Mouse (Mus musculus): Measurements from ENCODE around the gene Calhm1. TPM values are rescaled to one million over a fixed set of nuclear protein-coding genes. Genes with fewer than 3 reads are reported as not detected.
A peak's percentile ranks its signal among the peaks of the same experiment; 100 is the strongest.

The Calhm1 gene
- polyA plus RNA-seq, 1 experiment, result not detected

- H3K27me3 ChIP-seq (ENCODE audit: control insufficient read depth, insufficient read depth, low read length), result no peaks in the 10 kb centered on the region
- H3K36me3 ChIP-seq (ENCODE audit: control insufficient read depth, insufficient read depth, low read length), result peaks cover 12% of the 10 kb centered on the region
- DNase-seq, result no peak
- H3K4me3 ChIP-seq (ENCODE audit: control insufficient read depth, insufficient read depth, low read length), result no peak overlapping the region
- no peak overlapping the region for H3K27ac ChIP-seq (ENCODE audit: control insufficient read depth, insufficient read depth, low read length)
- no peak for TF ChIP-seq CTCF (IDR thresholded peaks at IDR 0.05; ENCODE audit: borderline replicate concordance, control insufficient read depth, extremely low read depth, insufficient read depth, low read length, poor library complexity)
- no peak for TF ChIP-seq POLR2A (IDR thresholded peaks at IDR 0.05; ENCODE audit: control insufficient read depth, extremely low read depth, insufficient read depth, low read length, poor library complexity)
- WGBS, result 92% methylated on average over 17 of the region's 17 CpGs
- peaks cover 39% of the 10 kb centered on the region for H3K4me1 ChIP-seq (replicated peaks; ENCODE audit: control insufficient read depth, insufficient read depth, low read length)
These were observed 8.5 kb downstream of the Calhm1 start for GRCm38 (mm10) chr19:47135568-47135967.

- Histone ChIP-seq H3K27ac (ENCODE audit: control insufficient read depth, insufficient read depth, low read length) (no peak overlapping the region), H3K4me3 (ENCODE audit: control insufficient read depth, insufficient read depth, low read length) (no peak overlapping the region), H3K27me3 (ENCODE audit: control insufficient read depth, insufficient read depth, low read length) (no peaks in the 10 kb centered on the region), H3K4me1 (replicated peaks; ENCODE audit: control insufficient read depth, insufficient read depth, low read length) (peaks cover 26% of the 10 kb centered on the region), H3K36me3 (ENCODE audit: control insufficient read depth, insufficient read depth, low read length) (peaks cover 32% of the 10 kb centered on the region)
- no peak for DNase-seq
- no peak for TF ChIP-seq POLR2A (IDR thresholded peaks at IDR 0.05; ENCODE audit: control insufficient read depth, extremely low read depth, insufficient read depth, low read length, poor library complexity)
- TF ChIP-seq CTCF (IDR thresholded peaks at IDR 0.05; ENCODE audit: borderline replicate concordance, control insufficient read depth, extremely low read depth, insufficient read depth, low read length, poor library complexity), result no peak
- WGBS, result 22% methylated on average over 7 of the region's 7 CpGs
These were observed 10.9 kb downstream of the Calhm1 start for GRCm38 (mm10) chr19:47133161-47133560.

GRCm38 (mm10) chr19:47130551-47131125, 13.4 kb downstream of the Calhm1 start:
- no peaks in the 10 kb centered on the region for H3K27me3 ChIP-seq (ENCODE audit: control insufficient read depth, insufficient read depth, low read length)
- DNase-seq, result no peak
- peaks cover 12% of the 10 kb centered on the region for H3K4me1 ChIP-seq (replicated peaks; ENCODE audit: control insufficient read depth, insufficient read depth, low read length)
- H3K27ac ChIP-seq (ENCODE audit: control insufficient read depth, insufficient read depth, low read length), result no peak overlapping the region
- WGBS, result 95% methylated on average over 15 of the region's 15 CpGs
- H3K4me3 ChIP-seq (ENCODE audit: control insufficient read depth, insufficient read depth, low read length), result no peak overlapping the region
- H3K36me3 ChIP-seq (ENCODE audit: control insufficient read depth, insufficient read depth, low read length), result peaks cover 32% of the 10 kb centered on the region
- TF ChIP-seq POLR2A (IDR thresholded peaks at IDR 0.05; ENCODE audit: control insufficient read depth, extremely low read depth, insufficient read depth, low read length, poor library complexity) (no peak), CTCF (IDR thresholded peaks at IDR 0.05; ENCODE audit: borderline replicate concordance, control insufficient read depth, extremely low read depth, insufficient read depth, low read length, poor library complexity) (no peak)

- Histone ChIP-seq H3K27ac (ENCODE audit: control insufficient read depth, insufficient read depth, low read length) (no peak overlapping the region), H3K27me3 (ENCODE audit: control insufficient read depth, insufficient read depth, low read length) (no peaks in the 10 kb centered on the region), H3K4me1 (replicated peaks; ENCODE audit: control insufficient read depth, insufficient read depth, low read length) (peaks cover 10% of the 10 kb centered on the region), H3K4me3 (ENCODE audit: control insufficient read depth, insufficient read depth, low read length) (no peak overlapping the region), H3K36me3 (ENCODE audit: control insufficient read depth, insufficient read depth, low read length) (peaks cover 35% of the 10 kb centered on the region)
- DNase-seq, result no peak
- TF ChIP-seq POLR2A (IDR thresholded peaks at IDR 0.05; ENCODE audit: control insufficient read depth, extremely low read depth, insufficient read depth, low read length, poor library complexity) (no peak), CTCF (IDR thresholded peaks at IDR 0.05; ENCODE audit: borderline replicate concordance, control insufficient read depth, extremely low read depth, insufficient read depth, low read length, poor library complexity) (no peak)
- WGBS, result 96% methylated on average over 11 of the region's 11 CpGs
These were observed 15.2 kb downstream of the Calhm1 start for GRCm38 (mm10) chr19:47128835-47129234.

GRCm38 (mm10) chr19:47128164-47128563, 15.9 kb downstream of the Calhm1 start:
- TF ChIP-seq POLR2A (IDR thresholded peaks at IDR 0.05; ENCODE audit: control insufficient read depth, extremely low read depth, insufficient read depth, low read length, poor library complexity), result no peak
- TF ChIP-seq CTCF (IDR thresholded peaks at IDR 0.05; ENCODE audit: borderline replicate concordance, control insufficient read depth, extremely low read depth, insufficient read depth, low read length, poor library complexity), result no peak
- peaks cover 35% of the 10 kb centered on the region for H3K36me3 ChIP-seq (ENCODE audit: control insufficient read depth, insufficient read depth, low read length)

GRCm38 (mm10) chr19:47122802-47123201, 21.3 kb downstream of the Calhm1 start:
- H3K4me3 ChIP-seq (ENCODE audit: control insufficient read depth, insufficient read depth, low read length), result no peak overlapping the region
- no peak overlapping the region for H3K27ac ChIP-seq (ENCODE audit: control insufficient read depth, insufficient read depth, low read length)
- peaks cover 9% of the 10 kb centered on the region for H3K36me3 ChIP-seq (ENCODE audit: control insufficient read depth, insufficient read depth, low read length)
- peak; percentile 46 for DNase-seq
- TF ChIP-seq CTCF (IDR thresholded peaks at IDR 0.05; ENCODE audit: borderline replicate concordance, control insufficient read depth, extremely low read depth, insufficient read depth, low read length, poor library complexity) (no peak), POLR2A (IDR thresholded peaks at IDR 0.05; ENCODE audit: control insufficient read depth, extremely low read depth, insufficient read depth, low read length, poor library complexity) (no peak)
- H3K4me1 ChIP-seq (replicated peaks; ENCODE audit: control insufficient read depth, insufficient read depth, low read length), result no peaks in the 10 kb centered on the region
- H3K27me3 ChIP-seq (ENCODE audit: control insufficient read depth, insufficient read depth, low read length), result no peaks in the 10 kb centered on the region
- 48% methylated on average over 2 of the region's 2 CpGs for WGBS

More at GRCm38 (mm10) chr19:47128164-47128563, 15.9 kb downstream of the Calhm1 start:
- no peak overlapping the region for H3K4me3 ChIP-seq (ENCODE audit: control insufficient read depth, insufficient read depth, low read length)
- no peak overlapping the region for H3K27ac ChIP-seq (ENCODE audit: control insufficient read depth, insufficient read depth, low read length)
- peaks cover 6% of the 10 kb centered on the region for H3K4me1 ChIP-seq (replicated peaks; ENCODE audit: control insufficient read depth, insufficient read depth, low read length)
- 94% methylated on average over 10 of the region's 10 CpGs for WGBS
- no peak for DNase-seq
- H3K27me3 ChIP-seq (ENCODE audit: control insufficient read depth, insufficient read depth, low read length), result no peaks in the 10 kb centered on the region

GRCm38 (mm10) chr19:47121054-47121453, 23.0 kb downstream of the Calhm1 start:
- Histone ChIP-seq H3K4me1 (replicated peaks; ENCODE audit: control insufficient read depth, insufficient read depth, low read length) (no peaks in the 10 kb centered on the region), H3K36me3 (ENCODE audit: control insufficient read depth, insufficient read depth, low read length) (peaks cover 9% of the 10 kb centered on the region), H3K4me3 (ENCODE audit: control insufficient read depth, insufficient read depth, low read length) (no peak overlapping the region), H3K27ac (ENCODE audit: control insufficient read depth, insufficient read depth, low read length) (no peak overlapping the region), H3K27me3 (ENCODE audit: control insufficient read depth, insufficient read depth, low read length) (no peaks in the 10 kb centered on the region)
- 38% methylated on average over 4 of the region's 4 CpGs for WGBS
- no peak for TF ChIP-seq CTCF (IDR thresholded peaks at IDR 0.05; ENCODE audit: borderline replicate concordance, control insufficient read depth, extremely low read depth, insufficient read depth, low read length, poor library complexity)
- no peak for TF ChIP-seq POLR2A (IDR thresholded peaks at IDR 0.05; ENCODE audit: control insufficient read depth, extremely low read depth, insufficient read depth, low read length, poor library complexity)
- peak; percentile 24 for DNase-seq
